Mouse (Mus musculus) liver, postnatal 0 days (tissue): ENCODE measurements around the gene Srp68. TPM values are rescaled to one million over a fixed set of nuclear protein-coding genes. Genes with fewer than 3 reads are reported as not detected.
A peak's percentile ranks its signal among the peaks of the same experiment; 100 is the strongest.

Experiments
- ATAC-seq: fragments of 200-750 bp; cut with Nextera tagmentation; 2 replicates; pipeline ENCODE4 v1.8.0; 2017; ENCODE audit warnings: mild to moderate bottlenecking, moderate library complexity
- DNase-seq: peaks from one replicate; pipeline ENCODE4 v3.0.0-alpha.2; 2016
- H3K27ac ChIP-seq: fragments of 300-500 bp; sonication (generic); 2 replicates; pipeline ENCODE4 v1.5.1; 2014; ENCODE audit warnings: antibody characterized with exemption, moderate library complexity, mild to moderate bottlenecking, low read depth
- H3K27me3 ChIP-seq: fragments of 300-500 bp; sonication (generic); 2 replicates; pipeline ENCODE4 v1.6.1; 2014; ENCODE audit warnings: low read length, control low read depth, mixed read lengths; ENCODE audit not compliant: insufficient read depth
- H3K36me3 ChIP-seq: fragments of 300-500 bp; sonication (generic); replicated peaks from 2 replicates; pipeline ENCODE4 v1.6.1; 2014; ENCODE audit warnings: mild to moderate bottlenecking, control low read depth, low read length, moderate library complexity, mixed read lengths; ENCODE audit not compliant: insufficient read depth
- H3K4me1 ChIP-seq: fragments of 300-500 bp; sonication (generic); 2 replicates; pipeline ENCODE4 v1.6.1; 2014; ENCODE audit warnings: antibody characterized with exemption, mild to moderate bottlenecking, control low read depth; ENCODE audit not compliant: insufficient read depth
- H3K4me2 ChIP-seq: fragments of 300-500 bp; sonication (generic); 2 replicates; pipeline ENCODE4 v1.6.1; 2014; ENCODE audit warnings: low read depth, mild to moderate bottlenecking, low read length, moderate library complexity, mixed read lengths
- H3K4me3 ChIP-seq: fragments of 300-500 bp; sonication (generic); 2 replicates; pipeline ENCODE4 v1.5.1; 2014; ENCODE audit warnings: low read depth, low read length
- H3K9ac ChIP-seq: fragments of 300-500 bp; sonication (generic); replicated peaks from 2 replicates; pipeline ENCODE4 v1.6.1; 2014; ENCODE audit warnings: mild to moderate bottlenecking, moderate library complexity
- H3K9me3 ChIP-seq: fragments of 300-500 bp; sonication (generic); 2 replicates; pipeline ENCODE4 v1.6.1; 2016; ENCODE audit warnings: mild to moderate bottlenecking, control low read depth, low read length, mixed read lengths
- CTCF ChIP-seq: sonication (generic); IDR thresholded peaks from 2 replicates; pipeline ENCODE4 v1.5.1; 2016; ENCODE audit warnings: antibody characterized with exemption, low read depth
- EP300 ChIP-seq: IDR thresholded peaks from 2 replicates; pipeline ENCODE4 v1.6.1; 2016; ENCODE audit warnings: antibody characterized with exemption, low read depth, mild to moderate bottlenecking
- WGBS: fragments of 180-500 bp; shearing (Covaris S2); extraction: QIAGEN DNeasy Blood & Tissue Kit; methylation state at CpG from one replicate; pipeline ENCODE4 v1.1.7; 2014; ENCODE audit not compliant: insufficient replicate concordance; 5-methylcytosine and 5-hydroxymethylcytosine counted together
- polyA plus RNA-seq: library from polyadenylated mRNA; unstranded; fragments of >200 nt; fragmentation: Nextera tagmentation; extraction: Ambion mirVana; gene quantifications from 2 replicates; pipeline ENCODE4 v1.2.1, GENCODE M21; 2015

The Srp68 gene
- polyA plus RNA-seq, 1 experiment from 2014 or later, result 23.8 TPM

GRCm38 (mm10) chr11:116221931-116222739, 51.9 kb downstream of the Srp68 start:
- Histone ChIP-seq H3K9me3 (no peaks in the 10 kb centered on the region), H3K4me3 (peak overlapping the region; percentile 19), H3K27ac (no peak overlapping the region), H3K36me3 (no peaks in the 10 kb centered on the region), H3K27me3 (peaks cover 29% of the 10 kb centered on the region), H3K9ac (peak overlapping the region; percentile 6; the same call in 1 of the 2 replicates), H3K4me1 (peaks cover 27% of the 10 kb centered on the region), H3K4me2 (peak overlapping the region; percentile 59)
- TF ChIP-seq CTCF (no peak), EP300 (no peak)
- WGBS, result 11% methylated on average over 53 of the region's 53 CpGs
- ATAC-seq (no peak), DNase-seq (peak; percentile 26)

GRCm38 (mm10) chr11:116219885-116220284, 54.1 kb downstream of the Srp68 start:
- H3K9ac ChIP-seq, result no peak overlapping the region
- no peaks in the 10 kb centered on the region for H3K9me3 ChIP-seq
- H3K4me2 ChIP-seq, result no peak overlapping the region
- no peak overlapping the region for H3K4me3 ChIP-seq
- H3K36me3 ChIP-seq, result no peaks in the 10 kb centered on the region
- peak; percentile 87 for TF ChIP-seq CTCF
- TF ChIP-seq EP300, result no peak
- H3K27ac ChIP-seq, result peak overlapping the region; percentile 92
- 11% methylated on average over 4 of the region's 4 CpGs for WGBS
- DNase-seq (peak; percentile 78), ATAC-seq (peak; percentile 22)
- H3K27me3 ChIP-seq, result peaks cover 29% of the 10 kb centered on the region
- H3K4me1 ChIP-seq, result peaks cover 27% of the 10 kb centered on the region

GRCm38 (mm10) chr11:116218737-116219400, 55.1 kb downstream of the Srp68 start:
- Histone ChIP-seq H3K36me3 (no peaks in the 10 kb centered on the region), H3K27ac (peak overlapping the region; percentile 92), H3K4me3 (no peak overlapping the region), H3K4me2 (no peak overlapping the region), H3K27me3 (peaks cover 29% of the 10 kb centered on the region), H3K4me1 (peaks cover 27% of the 10 kb centered on the region), H3K9ac (0 out of 2 replicates have a peak overlapping the region, but pooled peaks have one; percentile 22), H3K9me3 (no peaks in the 10 kb centered on the region)
- DNase-seq (peak; percentile 82), ATAC-seq (peak; percentile 87)
- 37% methylated on average over 7 of the region's 7 CpGs for WGBS
- TF ChIP-seq EP300, result no peak
- TF ChIP-seq CTCF, result no peak

GRCm38 (mm10) chr11:116218263-116218662, 55.8 kb downstream of the Srp68 start:
- WGBS, result 60% methylated on average over 2 of the region's 2 CpGs
- peak overlapping the region; percentile 92 for H3K27ac ChIP-seq
- H3K36me3 ChIP-seq, result no peaks in the 10 kb centered on the region
- TF ChIP-seq EP300 (peak; percentile 84), CTCF (no peak)
- H3K4me3 ChIP-seq, result no peak overlapping the region
- ATAC-seq (peak; percentile 79), DNase-seq (no peak)
- H3K4me2 ChIP-seq, result no peak overlapping the region
- H3K9me3 ChIP-seq, result no peaks in the 10 kb centered on the region
- H3K9ac ChIP-seq, result 0 out of 2 replicates have a peak overlapping the region, but pooled peaks have one; percentile 22
- peaks cover 27% of the 10 kb centered on the region for H3K4me1 ChIP-seq
- peaks cover 23% of the 10 kb centered on the region for H3K27me3 ChIP-seq

- Histone ChIP-seq H3K27me3 (peaks cover 6% of the 10 kb centered on the region), H3K4me1 (peaks cover 27% of the 10 kb centered on the region), H3K36me3 (no peaks in the 10 kb centered on the region), H3K4me3 (no peak overlapping the region), H3K4me2 (no peak overlapping the region), H3K9me3 (no peaks in the 10 kb centered on the region), H3K9ac (no peak overlapping the region), H3K27ac (no peak overlapping the region)
- ATAC-seq (no peak), DNase-seq (no peak)
- WGBS, result 79% methylated on average over 11 of the region's 11 CpGs
- TF ChIP-seq EP300 (no peak), CTCF (no peak)
Measured at GRCm38 (mm10) chr11:116216549-116216948, 57.5 kb downstream of the Srp68 start.

GRCm38 (mm10) chr11:116215991-116216390, 58.0 kb downstream of the Srp68 start:
- H3K4me3 ChIP-seq, result no peak overlapping the region
- TF ChIP-seq EP300 (no peak), CTCF (no peak)
- WGBS, result 92% methylated on average over 6 of the region's 6 CpGs

More at GRCm38 (mm10) chr11:116215991-116216390, 58.0 kb downstream of the Srp68 start:
- DNase-seq, result no peak
- H3K9ac ChIP-seq, result no peak overlapping the region
- no peaks in the 10 kb centered on the region for H3K36me3 ChIP-seq
- no peaks in the 10 kb centered on the region for H3K9me3 ChIP-seq
- ATAC-seq, result no peak
- peaks cover 27% of the 10 kb centered on the region for H3K4me1 ChIP-seq
- no peak overlapping the region for H3K4me2 ChIP-seq
- 0 out of 2 replicates have a peak, but pooled peaks cover under 1% of the 10 kb centered on the region for H3K27me3 ChIP-seq
- H3K27ac ChIP-seq, result no peak overlapping the region
